Mouse (Mus musculus) right cerebral cortex, adult 2 months (tissue): ENCODE results near the gene Ninj2.

Experiments
- DNase-seq, 2 experiments: peaks; one replicate each; pipeline ENCODE4 v3.0.0; 2021 to 2022; ENCODE audit warnings: low spot score in 2 of 2

Ninj2 gene

DNA sequence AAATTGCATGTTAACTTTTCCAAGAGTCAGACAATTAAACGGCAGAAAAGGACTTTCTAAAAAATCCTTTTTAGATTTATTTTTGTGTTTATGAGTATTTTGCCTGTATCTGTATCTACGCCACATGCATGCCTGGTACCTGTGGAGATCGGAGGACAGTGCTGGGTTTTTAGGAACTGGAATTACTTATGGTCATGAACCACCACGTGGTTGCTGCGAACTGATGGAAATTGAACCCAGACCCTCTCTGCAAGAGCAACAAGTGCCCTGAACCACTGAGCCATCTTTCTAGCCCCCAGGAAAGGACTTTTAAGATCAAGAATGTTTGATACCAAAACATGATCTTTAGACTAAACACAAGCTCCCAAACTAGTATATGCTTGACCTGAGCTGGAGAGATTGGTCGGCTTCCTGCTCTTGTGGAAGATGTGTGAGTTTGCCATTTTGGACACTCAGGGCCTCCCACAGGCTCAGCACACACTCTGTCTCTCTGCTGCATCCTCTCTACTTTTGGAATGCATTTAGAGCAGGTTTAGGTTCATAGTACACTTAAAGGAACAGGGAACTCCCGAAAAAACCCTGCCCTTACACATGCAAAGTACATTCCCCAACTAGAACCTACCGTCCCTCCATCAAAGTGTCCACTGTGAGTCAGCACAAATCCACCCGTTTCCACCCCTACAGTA is 1.1 kb downstream of the Ninj2 start:
- no peak for DNase-seq

DNA sequence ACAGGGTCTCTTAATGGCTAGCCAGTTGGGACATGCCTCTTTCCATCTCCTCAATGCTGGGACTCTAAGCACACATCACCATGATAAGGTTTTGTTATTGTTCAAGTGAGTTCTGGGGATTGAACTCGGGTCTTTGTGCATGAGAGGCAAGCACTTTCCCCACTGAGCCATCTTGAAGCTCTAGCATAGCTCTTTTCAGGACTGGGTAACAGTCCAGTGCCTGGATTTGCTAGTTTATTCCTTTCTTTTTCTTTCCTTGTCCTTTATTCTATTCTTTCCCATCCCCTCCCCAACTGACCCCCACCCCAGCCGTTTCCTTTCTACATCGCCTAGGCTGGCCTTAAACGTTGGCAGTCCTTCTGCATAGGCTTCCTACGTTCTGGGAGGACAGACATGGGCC is 1.9 kb downstream of the Ninj2 start:
- DNase-seq: no peak

DNA sequence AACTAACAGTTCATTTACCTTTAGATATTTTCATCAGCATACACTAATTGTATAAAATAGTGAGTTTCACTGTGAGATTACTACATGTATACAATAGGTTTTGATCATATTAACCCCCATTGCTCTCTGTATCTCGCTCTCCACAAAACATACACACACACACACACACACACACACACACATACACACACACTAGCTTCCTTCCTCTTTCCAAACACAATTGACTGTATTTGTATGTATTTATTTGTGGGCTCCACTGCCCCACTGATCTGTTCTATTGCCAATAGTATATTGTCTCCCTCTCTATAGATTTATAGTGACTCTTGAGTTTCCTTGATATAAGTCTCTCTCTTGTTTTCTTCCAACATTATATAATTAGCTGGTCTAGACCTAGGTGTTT is 2.4 kb downstream of the Ninj2 start:
- no peak for DNase-seq

DNA sequence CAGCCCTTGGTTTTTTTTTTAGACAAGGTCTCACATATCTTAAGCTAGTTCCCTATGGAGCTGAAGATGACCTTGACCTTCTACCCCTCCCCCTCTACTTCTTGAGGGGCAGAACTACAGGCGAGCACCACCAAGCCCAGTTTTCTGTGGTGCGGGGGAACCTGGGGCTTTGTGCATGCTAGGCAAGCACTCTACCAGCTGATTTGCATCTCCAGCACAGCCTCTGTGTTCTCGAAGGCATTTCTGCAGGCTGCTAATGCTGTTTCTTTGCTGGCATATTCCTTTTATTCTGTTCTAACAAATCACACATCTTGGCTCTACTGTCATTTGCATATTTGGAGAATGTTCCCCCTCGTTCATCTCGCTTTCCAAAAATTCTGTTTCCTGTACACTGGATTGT is 6.2 kb downstream of the Ninj2 start:
- peak; percentile 31 to 36 for DNase-seq

DNA sequence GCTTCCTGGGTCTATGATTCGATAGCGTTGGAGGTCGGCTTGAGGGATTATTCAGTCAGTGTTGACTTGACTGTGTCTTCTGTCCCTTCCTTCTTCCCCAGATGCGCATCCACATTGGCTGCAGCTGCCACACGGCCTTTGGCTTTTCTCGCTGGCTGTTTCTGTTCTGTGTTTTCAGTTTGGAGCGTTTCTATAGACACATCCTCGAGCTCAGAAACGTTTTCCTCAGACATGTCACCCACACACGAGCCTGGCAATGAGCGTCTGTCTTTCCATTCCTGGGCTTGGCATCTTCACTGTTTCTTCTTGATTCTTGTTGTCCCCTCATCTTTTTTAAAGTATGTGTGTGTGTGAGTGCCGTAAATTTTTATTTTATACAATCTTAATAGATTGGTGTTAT is 8.1 kb downstream of the Ninj2 start:
- peak in 1 of 2 experiments; percentile 29 for DNase-seq

DNA sequence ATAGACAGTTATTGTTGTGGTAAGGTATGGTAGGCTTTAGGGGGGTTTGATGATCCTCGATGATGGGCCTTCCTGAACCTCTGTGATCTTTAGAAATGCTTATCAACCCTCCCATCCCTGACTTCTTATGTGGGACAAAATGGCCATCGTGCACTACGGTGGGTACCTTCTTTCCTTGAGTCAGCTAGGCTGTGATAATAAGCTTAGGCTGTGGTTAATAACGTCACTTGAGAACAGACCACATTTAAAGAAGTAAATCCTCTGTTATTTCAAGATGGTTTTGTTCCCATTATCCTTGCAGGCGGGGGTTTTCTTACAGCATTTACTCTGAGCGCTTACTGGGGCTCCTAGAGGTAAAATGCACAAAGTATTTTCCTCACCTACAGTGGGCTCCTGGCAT is 8.8 kb downstream of the Ninj2 start:
- no peak for DNase-seq

DNA sequence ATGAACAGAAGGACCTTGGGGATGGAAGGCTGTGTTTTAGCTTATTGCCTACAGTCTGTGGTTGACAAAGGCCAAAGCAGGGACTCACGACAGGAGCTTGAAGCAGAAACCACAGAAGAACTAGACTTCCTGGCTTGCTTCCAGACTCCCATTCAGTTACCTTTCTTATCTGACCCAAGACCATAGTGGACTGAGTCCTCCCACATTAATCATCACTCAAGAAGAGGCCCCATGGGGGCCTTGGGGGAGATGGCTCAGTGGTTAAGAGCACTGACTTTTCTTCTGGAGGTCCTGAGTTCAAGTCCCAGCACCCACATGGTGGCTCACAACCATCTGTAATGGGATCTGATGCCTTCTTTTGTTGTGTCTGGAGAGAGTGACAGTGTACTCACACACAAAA is 10.0 kb downstream of the Ninj2 start:
- no peak for DNase-seq

DNA sequence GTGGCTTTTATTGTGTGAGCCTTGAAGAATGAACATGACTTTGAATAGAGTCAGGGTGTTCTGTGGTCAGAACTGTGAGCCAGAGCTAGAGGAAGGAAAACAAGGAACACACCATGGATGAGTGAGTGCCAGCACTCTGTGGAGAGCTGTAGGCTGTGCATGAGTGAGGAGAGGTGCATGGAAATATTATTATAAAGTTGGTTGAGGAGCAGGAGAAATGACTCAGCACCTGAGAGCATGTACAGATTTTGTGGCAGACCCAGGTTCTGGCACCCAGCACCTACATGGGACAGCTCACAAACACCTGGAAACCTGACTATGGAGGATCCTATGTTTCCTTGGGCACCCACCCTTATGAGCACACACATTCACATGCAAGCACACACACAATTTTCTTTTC is 11.9 kb downstream of the Ninj2 start:
- DNase-seq: no peak

DNA sequence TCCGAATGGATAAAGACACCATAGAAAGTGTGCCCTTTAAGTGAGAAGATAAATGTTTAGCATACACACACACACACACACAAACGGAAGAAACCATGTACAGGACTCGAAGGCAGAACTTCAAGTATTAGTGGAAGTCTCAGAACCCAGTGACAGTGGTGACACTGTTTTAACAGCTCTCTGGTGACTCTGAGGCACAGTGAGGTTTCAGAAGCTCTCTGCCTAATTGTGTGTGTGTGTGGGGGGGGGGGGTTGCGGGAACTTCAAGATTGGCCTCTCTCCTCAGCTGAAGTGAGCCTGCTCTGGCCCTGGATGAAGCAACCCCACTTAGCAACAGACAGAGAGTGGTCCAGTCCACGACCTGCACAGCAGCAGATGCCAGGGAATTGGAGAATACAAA is 14.4 kb downstream of the Ninj2 start:
- DNase-seq: no peak

DNA sequence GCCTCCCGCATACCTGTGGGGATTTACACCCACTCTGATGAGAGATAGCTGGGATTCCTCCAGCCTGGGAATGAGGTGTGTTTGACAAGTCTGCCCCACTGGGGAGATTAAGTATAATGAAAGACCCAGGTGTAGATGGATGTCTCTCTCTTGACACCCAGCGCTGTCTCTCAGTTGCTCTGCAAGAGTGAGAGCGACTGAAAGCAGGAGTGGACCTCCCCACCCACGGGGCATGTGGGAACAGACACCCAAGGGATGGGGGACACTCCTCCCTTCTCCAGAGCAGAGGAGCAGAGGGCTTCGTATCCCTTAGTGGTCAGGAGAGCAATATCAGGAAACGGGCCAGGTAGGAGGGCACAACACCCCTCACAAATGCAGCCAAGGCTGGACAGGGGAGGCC is 14.9 kb downstream of the Ninj2 start:
- DNase-seq: no peak

DNA sequence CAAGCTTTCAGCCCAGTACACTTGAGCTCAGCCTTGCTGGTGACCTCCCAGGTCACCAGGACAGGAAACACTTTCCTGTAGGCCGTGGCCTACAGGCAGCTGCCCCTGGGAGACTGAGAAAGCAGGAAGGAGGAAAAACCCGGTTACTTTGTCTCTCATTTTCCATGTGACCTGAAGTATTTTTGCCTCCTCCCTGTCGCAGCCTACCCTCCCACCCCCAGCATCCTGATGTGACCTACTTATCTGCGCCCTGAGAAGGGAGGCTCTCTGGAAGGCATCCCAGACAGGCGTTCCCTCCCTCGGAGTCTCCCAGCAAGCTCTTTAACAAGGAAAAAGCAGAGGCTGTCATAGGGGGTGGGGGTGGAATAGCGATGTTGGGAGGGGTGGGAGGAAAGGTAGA is 16.0 kb downstream of the Ninj2 start:
- peak; percentile 76 for DNase-seq

DNA sequence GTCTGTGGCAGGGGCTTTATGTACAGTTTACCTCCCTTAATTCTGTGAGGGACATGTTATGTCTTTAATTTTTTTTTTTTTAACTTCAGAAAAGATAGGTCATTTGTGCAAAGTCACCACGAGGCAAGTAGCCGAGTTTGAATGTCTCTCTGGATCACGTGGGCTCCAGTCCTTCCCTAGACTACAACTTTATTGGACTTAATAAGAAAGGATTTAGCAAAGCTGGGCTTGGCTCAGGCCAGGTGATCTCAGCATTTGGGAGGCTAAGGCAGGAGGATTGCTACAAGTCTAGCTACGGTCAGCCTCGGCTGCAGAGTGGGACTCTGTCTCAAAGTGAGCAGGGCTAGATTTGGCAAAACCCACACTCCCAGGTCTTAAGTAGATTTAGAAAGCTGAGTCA is 16.8 kb downstream of the Ninj2 start:
- DNase-seq: no peak

DNA sequence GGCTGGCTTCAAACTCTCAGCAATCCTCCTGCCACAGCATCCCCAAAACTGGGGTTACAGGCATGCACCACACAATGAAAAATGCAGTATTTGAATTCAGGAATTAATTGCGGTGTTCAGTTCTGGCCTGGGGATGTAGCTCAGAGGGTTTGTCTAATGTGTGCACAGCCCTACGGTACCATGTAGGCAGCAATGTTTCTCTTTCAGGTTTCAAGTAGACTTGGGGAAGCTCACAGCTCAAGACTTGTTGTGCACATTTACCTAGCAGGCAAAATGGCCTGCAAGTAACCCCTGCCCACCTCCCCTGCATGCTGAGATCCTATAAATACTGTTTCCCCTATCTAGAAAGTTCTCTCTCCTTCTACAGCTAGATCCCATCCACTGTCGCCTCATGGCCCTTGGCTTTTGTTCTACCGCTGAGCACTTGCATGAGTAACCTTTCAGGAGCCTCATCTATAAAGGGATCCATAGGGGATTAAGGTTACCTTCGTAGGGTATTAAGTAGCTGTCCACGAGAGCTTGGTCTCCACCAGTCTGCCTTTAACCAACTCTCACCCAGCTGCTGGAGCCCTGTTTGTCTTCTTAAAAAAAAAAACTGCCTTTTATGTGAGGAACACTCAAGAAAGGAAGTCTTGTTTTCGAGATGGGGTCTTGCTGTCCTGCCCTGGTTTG is 17.7 kb downstream of the Ninj2 start:
- no peak for DNase-seq

DNA sequence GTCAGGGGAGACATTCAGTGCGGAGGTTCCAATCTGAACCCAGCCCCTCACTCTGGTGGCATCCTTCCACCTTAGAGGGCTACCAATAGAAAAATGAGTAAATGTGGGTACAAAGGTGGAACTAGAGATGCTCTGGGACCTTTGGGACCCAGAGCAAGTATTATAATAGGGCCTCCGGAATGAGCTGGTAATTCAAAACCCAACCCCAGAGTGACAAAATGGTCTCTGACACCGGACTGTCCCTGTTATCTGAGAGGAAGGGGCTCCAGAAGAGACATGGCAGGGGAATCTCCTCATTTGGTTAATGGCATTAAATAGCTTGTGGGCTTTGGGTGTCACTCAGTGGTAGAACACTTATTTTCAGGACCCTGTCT is 18.2 kb downstream of the Ninj2 start:
- DNase-seq: no peak

DNA sequence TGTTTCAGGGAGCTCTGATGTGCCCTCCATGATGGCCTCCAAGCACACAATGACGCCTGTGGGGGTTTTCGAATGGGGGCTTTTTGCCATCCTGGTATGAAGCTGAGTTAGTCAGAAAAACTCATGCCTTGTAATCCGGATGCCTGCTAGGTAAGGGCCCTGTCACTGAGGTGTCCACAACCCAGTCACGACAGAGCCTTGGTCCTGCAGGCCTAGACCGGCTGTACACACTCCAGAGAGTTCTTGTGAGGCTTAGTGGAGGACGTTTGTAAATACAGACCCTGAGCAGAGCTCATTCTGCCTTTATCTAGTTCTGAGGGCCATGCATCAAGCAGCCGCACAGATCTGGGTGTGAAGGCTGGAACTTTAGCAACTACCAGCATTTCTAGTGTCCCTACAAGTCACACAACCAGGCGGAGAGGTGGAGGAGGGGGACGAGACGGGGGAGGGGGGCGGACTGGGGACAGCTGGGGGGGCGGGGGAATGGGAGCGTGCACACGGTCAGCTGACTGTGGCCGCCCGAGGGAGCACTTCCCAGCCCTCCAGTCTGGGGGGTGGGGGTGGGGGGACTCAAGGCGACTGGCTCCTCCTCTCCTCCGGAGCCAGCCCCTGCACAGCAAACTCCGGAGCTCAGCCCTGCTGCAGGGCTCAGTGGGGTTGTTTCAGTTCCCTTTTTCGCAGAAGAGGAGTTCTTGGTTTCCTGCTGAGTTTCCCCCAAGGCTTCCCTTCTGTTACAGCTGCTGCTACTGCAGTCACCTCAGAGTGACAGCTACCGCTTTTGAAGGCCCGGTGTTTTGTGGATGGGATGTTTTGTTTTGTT is 19.0 kb downstream of the Ninj2 start:
- DNase-seq: peak; percentile 29 to 53

DNA sequence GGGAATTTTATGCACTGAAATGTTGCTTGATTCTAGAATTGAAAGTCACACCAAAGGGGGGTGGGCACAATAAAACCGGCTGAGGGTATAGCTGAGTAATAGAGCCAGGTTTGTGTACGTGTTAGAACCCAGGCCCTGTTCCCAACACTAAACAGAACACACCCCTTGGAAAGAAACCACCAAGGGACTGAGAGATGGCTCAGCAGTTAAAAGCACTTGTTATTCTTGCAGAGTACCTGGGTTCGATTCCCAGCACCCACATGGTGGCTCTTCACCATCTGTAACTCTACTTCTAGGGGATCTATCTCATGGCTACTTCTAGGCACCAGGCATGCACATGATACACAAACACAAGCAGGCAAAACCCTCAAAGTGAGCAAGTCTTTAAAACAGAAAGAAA is 20.7 kb downstream of the Ninj2 start:
- no peak for DNase-seq

DNA sequence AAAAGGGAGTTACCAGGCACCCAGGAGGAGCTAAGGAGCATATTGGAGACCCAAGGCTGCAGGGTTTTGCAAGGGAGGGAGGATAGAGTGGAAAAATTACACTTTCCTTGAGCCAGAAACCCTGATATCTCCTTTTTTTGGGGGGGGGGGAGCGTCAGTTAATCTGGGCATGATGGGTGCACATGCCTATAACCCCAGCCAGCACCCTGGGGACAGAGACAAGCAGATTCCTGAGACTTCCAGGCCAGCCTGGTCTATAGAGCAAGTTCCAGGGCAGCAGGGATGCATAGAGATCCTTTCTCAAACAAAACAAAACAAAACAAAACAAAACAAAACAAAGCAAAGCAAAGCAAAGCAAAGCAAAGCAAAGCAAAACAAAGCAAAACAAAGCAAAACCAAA is 21.1 kb downstream of the Ninj2 start:
- no peak for DNase-seq

DNA sequence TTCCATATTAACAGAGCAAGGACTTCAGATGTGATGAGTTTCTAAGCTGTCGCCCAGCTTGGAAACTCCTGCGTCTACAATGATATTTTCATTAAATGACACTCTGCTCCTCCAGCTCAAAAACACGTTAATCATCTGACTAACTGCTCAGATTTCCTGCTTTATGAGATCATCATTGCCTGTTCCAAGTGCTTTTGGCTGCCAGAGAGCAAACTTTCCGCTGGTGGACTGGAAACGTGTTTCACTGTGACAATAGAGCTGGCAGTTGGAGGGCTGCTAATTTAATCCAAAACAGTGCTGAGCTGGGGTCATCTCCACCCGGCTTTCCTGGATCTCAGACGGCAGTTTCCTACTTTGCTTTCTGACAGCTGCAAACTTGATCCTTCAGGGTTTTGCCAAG is 21.5 kb downstream of the Ninj2 start:
- peak in 1 of 2 experiments; percentile 32 for DNase-seq

DNA sequence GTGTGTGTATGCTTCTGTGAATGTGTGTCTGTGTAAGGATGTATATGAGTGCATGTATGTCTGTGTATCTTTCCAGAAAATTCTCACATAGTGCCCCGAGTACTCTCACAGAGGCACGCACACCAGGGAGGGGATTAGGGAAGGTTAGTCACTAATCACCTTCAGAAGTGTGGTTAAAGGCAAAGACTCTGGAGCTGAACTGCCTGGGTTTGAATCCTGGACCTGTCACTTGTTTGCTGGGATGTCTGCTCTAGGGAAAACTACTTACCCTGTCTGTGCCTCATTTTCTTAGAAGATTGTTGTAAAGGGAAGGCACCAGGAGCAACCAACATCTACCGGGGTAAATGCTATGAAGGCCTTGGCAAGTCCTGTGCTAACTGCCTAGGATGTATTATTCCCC is 22.3 kb downstream of the Ninj2 start:
- DNase-seq: no peak

DNA sequence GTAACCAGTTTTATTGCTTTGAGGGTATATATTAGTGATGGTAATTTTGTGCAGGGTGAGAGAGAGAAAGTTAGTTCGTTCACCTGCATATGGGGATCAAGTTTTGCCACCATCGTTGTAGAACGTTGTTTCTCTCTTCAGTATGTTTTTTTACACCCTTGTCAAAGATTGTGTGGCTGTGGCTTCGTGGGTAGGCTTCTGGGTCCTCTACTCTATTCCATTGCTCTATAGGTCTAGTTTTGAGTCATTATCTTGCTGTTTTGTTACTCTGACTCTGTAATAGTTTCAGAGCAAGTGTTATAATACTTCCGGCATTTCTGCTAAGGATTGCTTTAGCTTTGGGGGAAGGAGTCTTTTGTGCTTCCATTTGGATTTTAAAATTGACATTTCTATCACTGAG is 26.7 kb downstream of the Ninj2 start:
- no peak for DNase-seq

DNA sequence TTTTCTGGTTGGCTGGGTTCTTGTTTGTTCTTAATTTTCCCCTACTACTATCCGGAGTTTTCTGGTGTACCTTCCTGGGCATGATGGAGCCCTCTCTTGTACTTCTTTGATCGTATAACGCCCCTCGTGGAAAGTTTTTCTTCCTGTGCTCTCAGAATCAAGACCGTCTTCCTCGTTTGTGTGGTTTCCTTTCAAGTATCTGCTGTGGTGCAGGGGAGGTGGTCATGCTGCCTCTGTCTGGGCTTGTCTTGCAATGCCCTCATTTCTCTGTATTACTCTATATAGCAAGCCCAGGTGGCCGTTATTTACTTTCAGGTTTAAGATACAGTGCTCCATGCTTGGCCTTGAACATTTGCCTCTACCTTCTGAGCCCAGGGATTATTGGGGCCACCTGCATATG is 31.5 kb downstream of the Ninj2 start:
- DNase-seq: no peak

DNA sequence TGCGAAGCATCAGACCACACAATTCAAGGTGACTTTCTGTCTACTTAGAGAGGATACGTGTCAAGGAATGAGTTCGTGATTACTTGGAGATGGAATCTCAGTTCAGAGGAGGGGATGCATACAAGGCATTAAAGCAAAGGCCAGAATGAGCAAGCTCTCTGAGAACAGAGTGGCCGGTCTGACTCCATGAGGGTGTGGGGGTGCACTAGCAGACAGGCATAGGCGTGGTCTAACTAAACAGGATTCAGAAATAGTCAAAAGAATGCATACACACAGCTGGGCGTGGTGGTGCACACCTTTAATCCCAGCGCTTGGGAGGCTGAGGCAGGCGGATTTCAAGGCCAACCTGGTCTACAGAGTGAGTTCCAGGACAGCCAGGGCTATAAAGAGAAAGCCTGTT is 33.3 kb downstream of the Ninj2 start:
- no peak for DNase-seq

DNA sequence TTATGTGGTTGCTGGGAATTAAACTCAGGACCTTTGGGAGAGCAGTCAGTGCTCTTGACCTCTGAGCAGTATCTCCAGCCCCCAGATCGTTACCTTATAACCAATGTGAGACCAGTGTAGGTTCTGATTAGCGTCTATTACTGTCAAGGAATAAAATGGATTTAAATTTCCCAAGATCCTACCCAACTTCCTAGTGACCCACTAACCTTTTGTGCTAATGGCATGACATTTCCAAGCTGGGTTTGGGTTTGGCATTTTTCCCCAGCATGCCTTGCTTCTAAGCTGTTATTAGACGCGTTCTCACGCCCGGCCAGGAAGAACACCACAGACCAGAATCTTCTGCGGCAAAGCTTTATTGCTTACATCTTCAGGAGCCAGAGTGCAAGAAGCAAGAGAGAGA is 34.2 kb downstream of the Ninj2 start:
- DNase-seq: no peak
